Mouse (Mus musculus) heart, embryonic 10.5 days (tissue): ENCODE results near the gene Ddb1. TPM values are rescaled to one million over a fixed set of nuclear protein-coding genes. Genes with fewer than 3 reads are reported as not detected.
A peak's percentile ranks its signal among the peaks of the same experiment; 100 is the strongest.
"Not testable (repeated sequence)": the region's sequence is repeated elsewhere in the genome, so short reads cannot be mapped to it uniquely, and the experiment has no call there.

ENCODE experiments used
- DNase-seq: peaks from one replicate; pipeline ENCODE4 v3.0.0-alpha.2; 2017; ENCODE audit warnings: low spot score
- H3K27ac ChIP-seq: fragments of 300-500 bp; sonication (generic); 2 replicates; pipeline ENCODE4 v1.5.1; 2016; ENCODE audit warnings: mild to moderate bottlenecking
- H3K27me3 ChIP-seq: fragments of 300-500 bp; sonication (generic); 2 replicates; pipeline ENCODE4 v1.6.1; 2016; ENCODE audit warnings: mild to moderate bottlenecking; ENCODE audit not compliant: poor library complexity, insufficient read depth, severe bottlenecking
- H3K36me3 ChIP-seq: fragments of 300-500 bp; sonication (generic); 2 replicates; pipeline ENCODE4 v1.6.1; 2016; ENCODE audit warnings: mild to moderate bottlenecking, moderate library complexity
- H3K4me1 ChIP-seq: fragments of 300-500 bp; sonication (generic); 2 replicates; pipeline ENCODE4 v1.6.1; 2016; ENCODE audit warnings: mild to moderate bottlenecking
- H3K4me3 ChIP-seq: fragments of 300-500 bp; sonication (generic); 2 replicates; pipeline ENCODE4 v1.5.1; 2016; ENCODE audit warnings: mild to moderate bottlenecking, moderate library complexity
- H3K9me3 ChIP-seq: fragments of 300-500 bp; sonication (generic); 2 replicates; pipeline ENCODE4 v1.6.1; 2016; ENCODE audit warnings: mild to moderate bottlenecking, moderate library complexity
- WGBS: fragments of 180-500 bp; shearing (Covaris S2); methylation state at CpG from one replicate; pipeline ENCODE4 v1.1.7; 2016; 5-methylcytosine and 5-hydroxymethylcytosine counted together
- polyA plus RNA-seq: library from polyadenylated mRNA; unstranded; fragments of >200 nt; fragmentation: Nextera tagmentation; extraction: Ambion mirVana; gene quantifications from 2 replicates; pipeline ENCODE4 v1.2.1, GENCODE M21; 2016

The Ddb1 gene
- 410 and 426 TPM in 2 replicates for polyA plus RNA-seq

DNA sequence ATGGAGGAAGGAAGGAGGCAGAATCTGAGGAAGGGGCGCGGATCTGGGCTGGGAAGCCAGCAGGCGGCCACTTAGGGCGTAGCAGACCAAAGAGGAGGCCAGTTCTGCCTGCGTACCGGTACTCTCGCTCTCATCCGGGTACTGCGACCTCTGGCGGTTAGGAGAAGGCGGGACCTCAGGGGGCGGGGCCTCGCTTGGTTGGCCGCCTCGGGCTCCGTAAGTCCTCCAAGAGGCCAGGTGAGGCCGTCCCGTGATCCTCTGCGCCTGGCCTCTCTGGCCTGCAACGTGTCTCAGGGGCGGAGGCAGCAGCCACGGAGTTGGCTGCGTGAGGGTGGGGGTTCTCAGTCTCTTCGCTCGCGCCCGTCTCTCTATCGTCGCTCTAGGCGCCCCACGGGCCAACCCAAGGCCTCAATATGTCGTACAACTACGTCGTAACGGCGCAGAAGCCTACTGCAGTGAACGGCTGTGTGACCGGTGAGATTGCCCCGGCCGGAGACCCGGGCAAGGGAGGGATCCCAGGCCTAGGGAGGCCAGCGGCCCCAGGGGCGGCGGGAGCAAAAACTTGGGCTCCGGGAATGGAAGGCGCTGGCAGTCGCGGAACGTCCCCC is at the start of gene Ddb1, which contains the start of gene Tkfc:
Gene Ddb1, plus strand, starts transcription at position 35 of the 608 bp plus-strand sequence.
Gene Tkfc, minus strand, starts transcription at position 362 of the 608 bp plus-strand sequence.
- Histone ChIP-seq H3K36me3 (peaks cover 41% of the 10 kb centered on the region), H3K27ac (peak within 1 kb of the TSS; percentile 97), H3K27me3 (no peaks in the 10 kb centered on the region), H3K4me1 (peaks cover 35% of the 10 kb centered on the region), H3K4me3 (peak within 1 kb of the TSS; percentile 93), H3K9me3 (no peaks in the 10 kb centered on the region)
- under 1% methylated on average over 49 of the region's 49 CpGs for WGBS
- DNase-seq, result peak; percentile 99

DNA sequence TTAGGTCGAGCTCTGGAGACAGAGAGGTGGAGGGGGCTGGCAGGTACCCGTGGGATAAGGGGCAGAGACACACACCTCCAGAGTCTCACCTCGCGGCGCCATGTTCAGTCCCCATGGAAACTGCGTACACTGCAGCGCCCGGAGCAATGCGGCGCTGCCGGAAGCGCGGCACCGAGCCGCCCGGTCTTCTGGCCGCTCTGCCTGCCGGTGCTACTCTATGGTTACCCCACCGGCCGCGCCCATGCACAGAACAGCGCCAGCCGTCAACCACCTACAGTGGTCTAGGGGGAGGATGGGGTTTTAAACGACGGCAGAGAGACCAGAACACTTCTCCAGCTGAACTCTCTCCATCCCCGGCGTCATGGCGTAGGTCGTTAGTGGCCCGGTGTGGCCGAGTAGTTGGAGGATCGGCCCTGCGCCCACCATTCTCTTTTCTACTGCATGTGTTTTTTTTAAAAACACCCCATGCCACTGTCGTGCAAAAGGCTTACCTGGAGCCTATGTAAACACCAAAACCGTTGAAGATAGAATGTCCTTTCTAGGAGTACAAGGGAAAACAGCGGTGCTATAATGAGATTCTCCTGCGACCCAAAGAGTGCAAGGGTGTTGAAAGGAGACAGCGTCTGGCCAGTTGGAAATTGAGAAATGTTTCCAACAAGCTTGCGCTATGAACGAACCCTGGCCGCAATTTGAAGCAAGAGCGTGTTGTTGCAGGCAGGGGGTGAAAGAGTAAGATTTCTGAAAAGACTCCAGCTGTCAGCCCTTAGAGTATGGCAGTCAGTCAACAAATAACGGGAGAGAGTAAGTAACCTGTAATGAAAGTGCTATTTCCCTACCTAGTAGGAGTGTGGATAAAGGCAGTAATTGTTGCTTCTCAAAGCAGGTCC is 49.3 kb upstream of the Ddb1 start, which contains the start of gene Tmem216:
Gene Tmem216, minus strand, starts transcription at position 615 of the 887 bp plus-strand sequence.
- peaks cover 17% of the 10 kb centered on the region; the same call in 1 of the 2 replicates for H3K4me1 ChIP-seq
- H3K27ac ChIP-seq, result peak within 1 kb of the TSS; percentile 92
- peaks cover 15% of the 10 kb centered on the region for H3K36me3 ChIP-seq
- no peaks in the 10 kb centered on the region for H3K27me3 ChIP-seq
- peak within 1 kb of the TSS; percentile 78 for H3K4me3 ChIP-seq
- peak; percentile 93 for DNase-seq
- no peaks in the 10 kb centered on the region for H3K9me3 ChIP-seq
- WGBS, result 2% methylated on average over 43 of the region's 43 CpGs

DNA sequence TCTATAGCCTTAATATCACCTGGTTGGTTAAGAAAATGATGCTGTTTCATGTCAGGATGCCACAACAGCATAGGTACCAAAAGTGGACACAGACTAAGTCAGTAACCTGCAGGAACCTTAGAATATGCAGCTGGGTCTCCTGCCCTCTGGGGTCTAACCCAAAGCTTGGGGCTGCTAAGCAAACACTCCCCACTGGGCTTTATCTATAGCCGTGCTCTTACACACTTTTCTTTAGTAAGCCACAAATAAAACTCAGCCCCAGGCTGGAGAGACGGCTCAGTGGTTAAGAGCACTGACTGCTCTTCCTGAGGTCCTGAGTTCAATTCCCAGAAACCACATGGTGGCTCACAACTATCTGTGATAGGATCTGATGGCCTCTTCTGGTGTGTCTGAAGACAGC is 48.1 kb upstream of the Ddb1 start:
- 73% methylated on average over 2 of the region's 2 CpGs for WGBS
- Histone ChIP-seq H3K36me3 (peaks cover 5% of the 10 kb centered on the region; the same call in 1 of the 2 replicates), H3K4me1 (peaks cover 25% of the 10 kb centered on the region), H3K4me3 (no peak overlapping the region), H3K27ac (no peak overlapping the region), H3K9me3 (no peaks in the 10 kb centered on the region), H3K27me3 (no peaks in the 10 kb centered on the region)
- no peak for DNase-seq

DNA sequence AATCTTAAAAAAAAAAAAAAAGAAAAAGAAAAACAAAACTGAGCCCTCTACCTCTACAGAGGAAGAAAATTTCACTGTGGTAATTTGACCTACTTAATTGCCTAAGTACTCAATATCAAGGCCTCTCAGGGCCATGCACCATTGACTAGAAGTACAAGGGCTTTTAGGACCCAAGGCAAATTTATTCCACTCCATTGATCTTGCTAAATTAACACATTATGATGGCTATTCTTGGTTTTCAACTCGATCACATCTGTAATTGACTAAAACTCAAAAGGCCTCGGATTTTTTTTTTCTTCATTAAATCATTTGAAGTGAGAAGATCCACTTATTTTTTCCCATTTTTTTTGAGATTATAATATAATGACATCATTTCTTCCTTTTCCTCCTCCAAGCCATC is 47.7 kb upstream of the Ddb1 start:
- 72% methylated on average over 2 of the region's 2 CpGs for WGBS
- no peak overlapping the region for H3K27ac ChIP-seq
- no peak for DNase-seq
- H3K4me3 ChIP-seq, result no peak overlapping the region
- no peaks in the 10 kb centered on the region for H3K9me3 ChIP-seq
- H3K27me3 ChIP-seq, result no peaks in the 10 kb centered on the region
- H3K36me3 ChIP-seq, result 0 out of 2 replicates have a peak, but pooled peaks cover 2% of the 10 kb centered on the region
- H3K4me1 ChIP-seq, result peaks cover 27% of the 10 kb centered on the region

DNA sequence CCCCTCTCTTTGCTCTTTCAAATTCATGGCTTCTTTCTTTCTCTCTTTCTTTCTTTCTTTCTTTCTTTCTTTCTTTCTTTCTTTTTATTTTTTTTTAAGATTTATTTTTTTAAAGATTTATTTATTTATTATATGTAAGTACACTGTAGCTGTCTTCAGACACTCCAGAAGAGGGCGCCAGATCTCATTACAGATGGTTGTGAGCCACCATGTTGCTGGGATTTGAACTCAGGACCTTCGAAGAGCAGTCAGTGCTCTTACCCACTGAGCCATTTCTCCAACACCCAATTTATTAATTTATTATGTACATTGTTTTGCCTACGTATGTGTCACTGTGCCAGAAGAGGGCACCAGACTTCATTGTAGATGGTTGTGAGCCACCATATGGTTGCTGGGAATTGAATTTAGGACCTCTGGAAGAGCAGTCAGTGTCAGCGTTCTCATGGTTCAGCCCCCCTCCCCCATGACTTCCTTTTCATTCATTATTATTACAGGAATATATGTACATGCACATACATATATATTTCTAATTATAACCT is 47.2 kb upstream of the Ddb1 start:
- H3K4me1 ChIP-seq, result peaks cover 27% of the 10 kb centered on the region
- not testable (repeated sequence) for H3K9me3 ChIP-seq, DNase-seq, H3K27me3 ChIP-seq, H3K4me3 ChIP-seq, H3K36me3 ChIP-seq, H3K27ac ChIP-seq
- 74% methylated on average over 4 of the region's 4 CpGs for WGBS

DNA sequence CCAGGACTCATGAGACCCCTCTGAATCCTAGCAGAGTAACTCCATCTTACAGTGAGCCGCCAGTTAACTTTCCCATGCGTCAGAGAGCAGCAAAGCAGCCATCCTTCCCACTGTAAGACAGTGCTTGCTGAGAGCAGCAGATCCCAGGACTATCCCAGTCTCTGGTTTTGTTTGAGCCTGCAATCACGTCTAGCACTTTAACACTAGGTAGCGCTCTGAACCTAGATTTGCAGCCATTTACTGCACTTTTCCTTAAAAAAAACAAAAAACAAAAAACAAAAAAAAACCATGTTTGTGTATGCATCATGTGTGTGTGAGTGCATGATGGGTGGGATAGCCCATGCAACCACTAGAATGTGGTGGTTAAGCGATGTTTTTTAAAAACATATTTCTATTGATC is 45.0 kb upstream of the Ddb1 start:
- no peak for DNase-seq
- 33% methylated on average over 5 of the region's 5 CpGs for WGBS

DNA sequence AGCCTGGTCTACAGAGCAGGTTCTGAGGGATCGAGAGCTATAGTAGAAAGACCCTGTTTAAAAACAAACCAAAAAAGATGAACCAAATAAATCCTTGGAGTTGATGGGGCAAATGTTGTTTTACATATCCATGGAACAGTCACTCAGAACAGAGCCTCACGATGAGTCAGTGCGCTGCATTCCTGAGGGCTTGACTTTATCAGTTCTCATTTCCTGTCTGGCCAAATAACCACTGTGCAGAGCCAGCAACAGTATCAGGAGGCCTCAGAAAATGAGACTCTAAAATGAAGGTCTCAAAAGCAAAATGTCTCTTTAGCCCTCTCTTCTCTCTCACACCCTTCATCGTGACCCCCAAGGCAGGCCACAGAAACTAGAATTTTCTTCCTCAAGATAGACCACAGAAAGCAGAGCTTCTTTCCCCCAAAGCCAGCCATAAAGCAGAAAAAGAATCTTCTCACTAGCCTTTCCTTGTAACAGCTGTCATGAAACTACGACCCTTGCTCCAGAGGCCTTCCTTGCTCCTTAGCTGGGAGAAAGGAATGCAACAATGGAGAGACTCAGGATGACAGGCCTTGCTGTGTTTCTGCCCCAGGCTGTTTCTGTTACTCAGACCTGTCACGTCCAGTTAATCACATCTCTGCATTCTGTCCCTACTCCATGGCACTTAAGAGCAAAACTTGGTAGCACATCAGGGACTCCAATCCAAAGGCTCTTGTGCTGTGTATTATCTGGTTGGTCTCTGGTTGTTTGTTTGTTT is 43.4 kb upstream of the Ddb1 start:
- Histone ChIP-seq H3K4me1 (peaks cover 10% of the 10 kb centered on the region), H3K27me3 (no peaks in the 10 kb centered on the region), H3K36me3 (no peaks in the 10 kb centered on the region), H3K4me3 (no peak overlapping the region), H3K9me3 (no peaks in the 10 kb centered on the region), H3K27ac (peak overlapping the region; percentile 90)
- 35% methylated on average over 6 of the region's 6 CpGs for WGBS
- DNase-seq, result no peak

More for the DNA sequence above, 45.0 kb upstream of the Ddb1 start:
- Histone ChIP-seq H3K36me3 (no peaks in the 10 kb centered on the region), H3K4me1 (peaks cover 20% of the 10 kb centered on the region), H3K4me3 (no peak overlapping the region), H3K27ac (no peak overlapping the region), H3K9me3 (no peaks in the 10 kb centered on the region), H3K27me3 (no peaks in the 10 kb centered on the region)

DNA sequence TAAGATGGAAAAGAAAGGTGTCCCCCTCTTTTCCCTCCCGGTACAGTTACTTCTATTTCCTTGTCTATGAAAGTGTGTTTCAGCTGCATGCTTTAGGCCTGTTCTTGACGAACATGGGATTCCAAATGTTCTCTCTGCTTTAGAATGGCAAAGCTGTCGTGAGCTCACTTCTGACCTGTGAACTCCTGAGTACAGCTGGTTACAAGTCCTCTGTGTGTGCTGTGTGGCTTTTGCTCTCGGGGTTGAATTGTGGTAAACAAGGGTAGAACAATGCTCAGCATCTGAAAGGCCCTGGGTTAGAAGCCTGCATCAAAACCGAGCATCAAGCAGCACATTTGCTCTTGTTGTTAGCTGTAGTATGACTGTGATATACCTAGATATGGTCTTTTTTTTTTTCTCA is 42.8 kb upstream of the Ddb1 start:
- WGBS, result 48% methylated on average over 5 of the region's 5 CpGs
- Histone ChIP-seq H3K4me3 (no peak overlapping the region), H3K27ac (peak overlapping the region; percentile 90), H3K27me3 (no peaks in the 10 kb centered on the region), H3K36me3 (0 out of 2 replicates have a peak, but pooled peaks cover under 1% of the 10 kb centered on the region), H3K4me1 (peaks cover 10% of the 10 kb centered on the region), H3K9me3 (no peaks in the 10 kb centered on the region)
- no peak for DNase-seq

DNA sequence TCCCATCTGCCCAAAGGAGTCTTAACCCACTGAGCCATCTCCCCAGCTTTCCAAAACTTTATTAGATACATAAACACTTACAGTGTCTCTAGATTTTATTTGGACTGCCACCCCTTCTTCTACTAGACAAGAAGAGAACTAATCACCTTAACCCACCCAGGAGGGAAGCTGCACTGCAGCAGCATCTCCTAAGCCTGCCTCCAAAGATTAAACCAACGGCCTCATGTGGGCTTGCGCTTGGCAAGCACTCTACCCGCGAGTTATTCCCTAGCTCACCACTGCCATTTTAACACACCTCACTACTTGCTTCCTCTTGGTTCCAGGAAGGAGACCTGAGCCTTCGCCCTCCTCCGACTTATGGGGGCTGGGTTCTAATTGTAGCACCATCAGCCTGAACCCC is 40.8 kb upstream of the Ddb1 start:
- WGBS, result 73% methylated on average over 6 of the region's 6 CpGs
- DNase-seq, result no peak
- Histone ChIP-seq H3K36me3 (peaks cover 10% of the 10 kb centered on the region; the same call in 1 of the 2 replicates), H3K9me3 (no peaks in the 10 kb centered on the region), H3K27ac (no peak overlapping the region), H3K4me1 (peaks cover 10% of the 10 kb centered on the region), H3K4me3 (no peak overlapping the region), H3K27me3 (no peaks in the 10 kb centered on the region)

DNA sequence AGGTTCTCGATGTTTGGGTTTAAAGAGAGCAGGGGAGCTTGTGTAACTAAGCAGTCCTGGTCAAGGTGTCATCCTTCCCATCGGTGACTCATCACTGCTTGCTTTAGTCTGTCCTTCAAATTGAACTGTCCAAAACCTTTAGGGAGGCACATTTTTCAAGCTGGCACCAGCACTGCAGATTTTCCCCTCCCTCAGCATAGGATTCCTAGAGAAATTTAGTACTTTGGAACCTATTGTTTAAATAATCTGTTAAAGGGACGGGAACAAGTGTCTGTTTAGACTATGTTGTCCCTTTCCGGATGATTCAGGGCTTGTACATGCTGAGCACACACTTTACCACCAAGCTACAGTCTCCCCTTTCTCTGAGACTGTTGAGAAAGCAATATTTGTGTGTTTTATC is 39.9 kb upstream of the Ddb1 start:
- Histone ChIP-seq H3K27me3 (no peaks in the 10 kb centered on the region), H3K9me3 (no peaks in the 10 kb centered on the region), H3K4me3 (no peak overlapping the region), H3K27ac (no peak overlapping the region), H3K4me1 (peaks cover 10% of the 10 kb centered on the region), H3K36me3 (peaks cover 18% of the 10 kb centered on the region)
- WGBS, result 69% methylated on average over 4 of the region's 4 CpGs
- no peak for DNase-seq

DNA sequence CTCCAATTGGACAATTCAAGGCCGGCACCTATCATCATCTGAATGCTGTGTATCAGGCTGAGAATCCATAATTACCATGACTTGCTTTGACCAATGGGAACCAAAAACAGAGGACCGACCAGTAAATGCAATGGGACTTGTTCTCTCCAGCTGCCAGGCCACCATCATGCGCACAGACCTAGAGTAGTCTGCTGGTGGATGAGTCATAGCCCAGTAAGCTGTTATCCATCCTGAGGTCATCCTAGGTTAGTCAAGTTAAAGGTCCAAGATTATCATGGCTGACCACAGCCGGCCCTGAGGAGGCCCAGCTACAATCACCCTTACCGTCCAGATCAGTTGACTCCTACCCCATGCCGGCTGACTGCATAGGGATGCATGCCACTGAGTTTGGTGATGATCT is 35.5 kb upstream of the Ddb1 start:
- no peaks in the 10 kb centered on the region for H3K9me3 ChIP-seq
- 89% methylated on average over 6 of the region's 6 CpGs for WGBS
- no peaks in the 10 kb centered on the region for H3K4me1 ChIP-seq
- no peak overlapping the region for H3K4me3 ChIP-seq
- H3K36me3 ChIP-seq, result peaks cover 60% of the 10 kb centered on the region
- DNase-seq, result no peak
- H3K27me3 ChIP-seq, result no peaks in the 10 kb centered on the region
- no peak overlapping the region for H3K27ac ChIP-seq
